Mouse (Mus musculus) embryonic fibroblast, embryonic 13.5 days (primary cell): ENCODE results near the gene Frmd4b.

ENCODE experiments used
- CTCF ChIP-seq: IDR thresholded peaks from 2 replicates; pipeline ENCODE4 v1.5.1; 2011; ENCODE audit warnings: mild to moderate bottlenecking, control low read depth, low read length, moderate library complexity, borderline replicate concordance; ENCODE audit not compliant: insufficient read depth
- POLR2A ChIP-seq: IDR thresholded peaks from 2 replicates; pipeline ENCODE4 v1.6.1; 2011; ENCODE audit warnings: low read depth, mild to moderate bottlenecking, control low read depth, low read length, moderate library complexity

GRCm38 (mm10) chr6:97308562-97308961 lies 308.8 kb downstream of the Frmd4b start:
- TF ChIP-seq CTCF (no peak), POLR2A (no peak)
